Mouse (Mus musculus): ENCODE data around the gene Ubl7. TPM values are rescaled to one million over a fixed set of nuclear protein-coding genes. Genes with fewer than 3 reads are reported as not detected.

Gene Ubl7
- total and polyA plus RNA-seq, 3 experiments = 19.1 to 159 (median 72.5) TPM

GRCm38 (mm10) chr9:57978858-57979257 is 68.1 kb downstream of the Ubl7 start:
- Histone ChIP-seq H3K36me3 (replicated peaks) (no peaks in the 10 kb centered on the region), H3K4me1 (ENCODE audit: insufficient read depth, low read depth, low read length) (no peaks in the 10 kb centered on the region), H3K9me3 (replicated peaks) (no peaks in the 10 kb centered on the region), H3K27me3 (ENCODE audit: insufficient read depth, low read length) (0 out of 2 replicates have a peak, but pooled peaks cover 2% of the 10 kb centered on the region), H3K4me3 (ENCODE audit: low read depth, low read length) (no peak overlapping the region)
- DNase-seq (ENCODE audit: low spot score) (no peak), ATAC-seq (ENCODE audit: extremely low read depth, insufficient number of reproducible peaks, low FRiP score, poor library complexity, severe bottlenecking) (no peak)
- TF ChIP-seq GATA1 (IDR thresholded peaks at IDR 0.05; ENCODE audit: borderline replicate concordance, low read length) (no peak), TAL1 (conservative IDR thresholded peaks at IDR 0.05; ENCODE audit: low read depth, low read length) (no peak), GATA2 (IDR thresholded peaks at IDR 0.05; ENCODE audit: borderline replicate concordance, low read depth, low read length) (no peak), POLR2AphosphoS5 (IDR thresholded peaks at IDR 0.05; ENCODE audit: insufficient replicate concordance, low read depth, low read length) (no peak), CTCF (IDR thresholded peaks at IDR 0.05; ENCODE audit: low read depth, low read length) (no peak)

Other genes with a start within 250 kb of the Ubl7 start
- gene Cyp1a2, start 227.3 kb upstream of the Ubl7 start, total RNA-seq (2014; fragmentation: Nextera tagmentation) = not detected in 2 replicates
- gene Cyp1a2, start 227.3 kb upstream of the Ubl7 start, total RNA-seq (2017) = not detected in 2 replicates
- not detected in 2 replicates for gene Cyp1a2, start 227.3 kb upstream of the Ubl7 start, polyA plus RNA-seq (2012)
- gene Cyp1a1, start 223.1 kb upstream of the Ubl7 start, total RNA-seq (2014; fragmentation: Nextera tagmentation) = not detected in 2 replicates
- not detected in 2 replicates for gene Cyp1a1, start 223.1 kb upstream of the Ubl7 start, total RNA-seq (2017)
- gene Cyp1a1, start 223.1 kb upstream of the Ubl7 start, polyA plus RNA-seq (2012) = not detected in 2 replicates
- 11.6 and 13.2 TPM in 2 replicates for gene Edc3, start 202.4 kb upstream of the Ubl7 start, total RNA-seq (2014; fragmentation: Nextera tagmentation)
- 5.7 and 5.9 TPM in 2 replicates for gene Edc3, start 202.4 kb upstream of the Ubl7 start, total RNA-seq (2017)
- 9.5 and 9.8 TPM in 2 replicates for gene Edc3, start 202.4 kb upstream of the Ubl7 start, polyA plus RNA-seq (2012)
- gene Clk3, start 145.1 kb upstream of the Ubl7 start, total RNA-seq (2014; fragmentation: Nextera tagmentation) = 95.9 and 119 TPM in 2 replicates
- 53.8 and 56.8 TPM in 2 replicates for gene Clk3, start 145.1 kb upstream of the Ubl7 start, total RNA-seq (2017)
- gene Clk3, start 145.1 kb upstream of the Ubl7 start, polyA plus RNA-seq (2012) = 33.0 and 36.9 TPM in 2 replicates
- 16.7 and 19.5 TPM in 2 replicates for gene Arid3b, start 74.2 kb upstream of the Ubl7 start, total RNA-seq (2014; fragmentation: Nextera tagmentation)
- gene Arid3b, start 74.2 kb upstream of the Ubl7 start, total RNA-seq (2017) = 6.1 and 7.2 TPM in 2 replicates
- 4.0 and 7.4 TPM in 2 replicates for gene Arid3b, start 74.2 kb upstream of the Ubl7 start, polyA plus RNA-seq (2012)
- gene Sema7a, start 29.1 kb downstream of the Ubl7 start, total RNA-seq (2014; fragmentation: Nextera tagmentation) = not detected in 2 replicates
- gene Sema7a, start 29.1 kb downstream of the Ubl7 start, total RNA-seq (2017) = not detected in 2 replicates
- 0.01 TPM in 1 of 2 replicates, not detected in the other for gene Sema7a, start 29.1 kb downstream of the Ubl7 start, polyA plus RNA-seq (2012)
- 0.68 and 1.7 TPM in 2 replicates for gene Cyp11a1, start 95.4 kb downstream of the Ubl7 start, total RNA-seq (2014; fragmentation: Nextera tagmentation)
- 16.7 and 18.2 TPM in 2 replicates for gene Cyp11a1, start 95.4 kb downstream of the Ubl7 start, total RNA-seq (2017)
- gene Cyp11a1, start 95.4 kb downstream of the Ubl7 start, polyA plus RNA-seq (2012) = 0.12 and 0.20 TPM in 2 replicates
- not detected in 2 replicates for gene Stra6, start 152.8 kb downstream of the Ubl7 start, total RNA-seq (2014; fragmentation: Nextera tagmentation)
- 0.11 TPM in 1 of 2 replicates, not detected in the other for gene Stra6, start 152.8 kb downstream of the Ubl7 start, total RNA-seq (2017)
- not detected in 2 replicates for gene Stra6, start 152.8 kb downstream of the Ubl7 start, polyA plus RNA-seq (2012)
- gene Ccdc33, start 207.8 kb downstream of the Ubl7 start, total RNA-seq (2014; fragmentation: Nextera tagmentation) = not detected in 2 replicates
- 0.05 and 0.23 TPM in 2 replicates for gene Ccdc33, start 207.8 kb downstream of the Ubl7 start, total RNA-seq (2017)
- gene Ccdc33, start 207.8 kb downstream of the Ubl7 start, polyA plus RNA-seq (2012) = not detected in 2 replicates